Mouse (Mus musculus) MEL (cell line): Measurements from ENCODE around the gene Lzts2.

Experiments
- CTCF ChIP-seq, 3 experiments: IDR thresholded peaks in 2 of 3; conservative IDR thresholded peaks in 1 of 3; 2 replicates each; pipeline ENCODE4 v1.5.1; 2011 to 2012; ENCODE audit warnings: low read length in 3 of 3, low read depth in 2 of 3, mild to moderate bottlenecking in 2 of 3, improper control_type of control experiment in 1 of 3, inconsistent platforms in 1 of 3, mixed read lengths in 1 of 3, moderate library complexity in 1 of 3; ENCODE audit not compliant: control insufficient read depth in 1 of 3, insufficient read depth in 1 of 3, poor library complexity in 1 of 3, severe bottlenecking in 1 of 3
- E2F4 ChIP-seq: IDR thresholded peaks from 2 replicates; pipeline ENCODE4 v1.6.1; 2011; ENCODE audit warnings: low read depth, low read length, improper control_type of control experiment, borderline replicate concordance
- EP300 ChIP-seq, 2 experiments: IDR thresholded peaks; 2 replicates each; pipeline ENCODE4 v1.6.1; 2011; ENCODE audit warnings: improper control_type of control experiment in 2 of 2, low read length in 2 of 2, low read depth in 1 of 2, mild to moderate bottlenecking in 1 of 2
- GATA1 ChIP-seq: IDR thresholded peaks from 2 replicates; pipeline ENCODE4 v1.6.1; 2011; ENCODE audit warnings: low read depth, low read length, improper control_type of control experiment
- MAX ChIP-seq: IDR thresholded peaks from 2 replicates; pipeline ENCODE4 v1.6.1; 2011; ENCODE audit warnings: low read length, improper control_type of control experiment
- MYB ChIP-seq: IDR thresholded peaks from 2 replicates; pipeline ENCODE4 v1.6.1; 2011; ENCODE audit warnings: mild to moderate bottlenecking, low read depth, low read length, improper control_type of control experiment
- POLR2A ChIP-seq, 2 experiments: IDR thresholded peaks; 2 replicates each; pipeline ENCODE4 v1.6.1; 2011 to 2012; ENCODE audit warnings: low read length in 2 of 2, mild to moderate bottlenecking in 2 of 2, control low read depth in 1 of 2, improper control_type of control experiment in 1 of 2, low read depth in 1 of 2, moderate library complexity in 1 of 2; ENCODE audit not compliant: control insufficient read depth in 1 of 2, insufficient read depth in 1 of 2, poor library complexity in 1 of 2
- RCOR1 ChIP-seq: IDR thresholded peaks from 2 replicates; pipeline ENCODE4 v1.6.1; 2012; ENCODE audit warnings: low read depth, mild to moderate bottlenecking, inconsistent platforms, low read length, improper control_type of control experiment
- TAL1 ChIP-seq: IDR thresholded peaks from 2 replicates; pipeline ENCODE4 v1.6.1; 2012; ENCODE audit warnings: mild to moderate bottlenecking, inconsistent platforms, low read length, moderate library complexity, mixed read lengths
- UBTF ChIP-seq: IDR thresholded peaks from 2 replicates; pipeline ENCODE4 v1.6.1; 2012; ENCODE audit warnings: low read depth, mild to moderate bottlenecking, inconsistent platforms, low read length, improper control_type of control experiment, moderate library complexity, borderline replicate concordance; ENCODE audit not compliant: insufficient read depth
- USF2 ChIP-seq, 2 experiments: IDR thresholded peaks; 2 replicates each; pipeline ENCODE4 v1.6.1; 2011 to 2012; ENCODE audit warnings: improper control_type of control experiment in 2 of 2, low read length in 2 of 2, borderline replicate concordance in 1 of 2, inconsistent platforms in 1 of 2, low read depth in 1 of 2, mild to moderate bottlenecking in 1 of 2; ENCODE audit not compliant: insufficient read depth in 1 of 2
- ZMIZ1 ChIP-seq: IDR thresholded peaks from 2 replicates; pipeline ENCODE4 v1.6.1; 2012; ENCODE audit warnings: low read depth, mild to moderate bottlenecking, inconsistent platforms, low read length, improper control_type of control experiment, moderate library complexity
- ZNF384 ChIP-seq: IDR thresholded peaks from 2 replicates; pipeline ENCODE4 v1.6.1; 2012; ENCODE audit warnings: low read depth, mild to moderate bottlenecking, inconsistent platforms, low read length, improper control_type of control experiment

DNA sequence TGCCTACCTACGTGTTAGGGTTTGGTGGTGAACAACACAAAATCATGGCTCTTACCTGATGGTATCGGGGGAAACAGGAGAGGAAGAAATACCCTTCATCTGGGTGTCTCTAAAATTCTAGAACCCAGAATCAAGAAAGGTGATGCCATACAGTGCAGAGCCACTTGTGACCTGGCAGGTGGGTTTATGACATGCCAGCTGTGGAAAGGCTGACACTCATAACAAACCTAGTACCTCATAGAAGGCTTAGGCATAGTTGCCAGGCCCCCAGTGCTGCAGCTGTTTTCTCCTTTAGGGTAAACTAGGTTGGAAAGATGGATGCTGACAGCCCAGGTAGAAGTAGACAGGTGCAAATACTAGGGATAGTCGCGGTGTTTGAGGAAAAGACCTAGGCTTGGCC lies 29.8 kb upstream of the Lzts2 start:
- TF ChIP-seq UBTF (no peak), MAX (no peak), RCOR1 (no peak), GATA1 (no peak), POLR2A (IDR thresholded peaks at IDR 0.05; ENCODE audit: control insufficient read depth in 1 of 2, insufficient read depth in 1 of 2, low read depth in 1 of 2, low read length in 2 of 2, poor library complexity in 1 of 2) (no peak; a peak in 1 of 4 replicates), E2F4 (no peak), ZMIZ1 (no peak), USF2 (IDR thresholded peaks at IDR 0.05; ENCODE audit: borderline replicate concordance in 1 of 2, insufficient read depth in 1 of 2, low read depth in 1 of 2, low read length in 2 of 2) (no peak), CTCF (IDR thresholded peaks at IDR 0.05 in 2 of 3, conservative IDR thresholded peaks at IDR 0.05 in 1 of 3; ENCODE audit: control insufficient read depth in 1 of 3, insufficient read depth in 1 of 3, low read depth in 2 of 3, low read length in 3 of 3, poor library complexity in 1 of 3, severe bottlenecking in 1 of 3) (no peak), EP300 (IDR thresholded peaks at IDR 0.05; ENCODE audit: low read depth in 1 of 2, low read length in 2 of 2) (no peak), MYB (no peak), TAL1 (no peak), ZNF384 (no peak)
